Mouse (Mus musculus): Measurements from ENCODE around the gene Usp32.
"Not testable (repeated sequence)": the region's sequence is repeated elsewhere in the genome, so short reads cannot be mapped to it uniquely, and the experiment has no call there.

Usp32 gene

GRCm38 (mm10) chr11:85139581-85140540, at the start of gene Usp32:
Usp32 (minus strand) TSS chr11:85140161.
- CTCF ChIA-PET, result interaction anchor here (0.6 kb wide), 1 partner anchor 118 kb away, joined by 3 read pairs; no protein-coding TSS in a partner anchor

DNA sequence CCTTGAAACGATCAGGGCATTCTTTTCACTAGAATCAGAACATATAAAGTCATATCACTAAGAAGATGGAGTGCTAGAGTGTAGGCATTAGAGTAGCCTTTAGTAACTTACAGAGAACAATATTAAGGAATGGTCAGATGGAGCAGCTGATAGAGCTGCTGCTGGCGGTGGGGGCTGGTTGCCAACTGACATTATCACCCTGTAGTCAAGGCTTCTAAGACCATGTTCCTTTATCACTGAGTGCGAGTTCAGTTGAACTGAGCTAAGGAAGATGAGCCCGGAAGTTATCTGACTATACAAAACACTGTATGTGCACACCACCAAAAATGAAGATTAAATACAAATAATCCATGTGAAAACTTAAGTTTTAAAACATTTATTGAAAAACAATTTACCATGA, 49.1 kb upstream of the Usp32 start:
- CTCF ChIA-PET, result no interaction called here

GRCm38 (mm10) chr11:85184839-85185238, 44.9 kb upstream of the Usp32 start:
- CTCF ChIA-PET, result interaction anchor here (1.1 to 1.2 kb wide), 2 partner anchors 18 to 76 kb away, joined by 3 to 4 read pairs; no protein-coding TSS in a partner anchor

DNA sequence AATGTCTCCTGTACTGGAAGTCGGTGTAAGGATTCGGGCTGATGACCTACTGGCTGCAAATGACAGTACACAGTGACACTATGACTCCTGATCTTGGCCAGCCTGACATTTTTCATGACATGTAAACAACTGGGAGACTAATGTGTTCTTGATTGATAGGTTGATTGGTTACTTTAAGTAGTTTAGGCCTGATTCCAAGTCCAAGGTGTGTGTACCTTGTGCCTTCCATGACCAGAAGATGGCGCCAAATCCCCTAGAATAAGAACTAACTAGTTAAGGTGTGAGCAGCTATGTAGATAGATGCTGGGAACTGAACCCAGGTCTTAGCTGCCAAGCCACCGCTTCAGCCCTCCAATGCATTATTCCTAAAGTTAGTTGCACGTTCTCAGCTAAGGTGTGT, 44.1 kb upstream of the Usp32 start:
- CTCF ChIA-PET, result interaction anchor here (0.5 to 1.2 kb wide), 4 partner anchors 17 to 168 kb away, joined by 3 to 4 read pairs (median 4); no protein-coding TSS in a partner anchor

- CTCF ChIA-PET, result interaction anchor here (0.6 to 1.1 kb wide), 3 partner anchors 18 to 58 kb away, joined by 3 to 17 read pairs (median 4); no protein-coding TSS in a partner anchor
Measured at GRCm38 (mm10) chr11:85183284-85183779, 43.4 kb upstream of the Usp32 start.

DNA sequence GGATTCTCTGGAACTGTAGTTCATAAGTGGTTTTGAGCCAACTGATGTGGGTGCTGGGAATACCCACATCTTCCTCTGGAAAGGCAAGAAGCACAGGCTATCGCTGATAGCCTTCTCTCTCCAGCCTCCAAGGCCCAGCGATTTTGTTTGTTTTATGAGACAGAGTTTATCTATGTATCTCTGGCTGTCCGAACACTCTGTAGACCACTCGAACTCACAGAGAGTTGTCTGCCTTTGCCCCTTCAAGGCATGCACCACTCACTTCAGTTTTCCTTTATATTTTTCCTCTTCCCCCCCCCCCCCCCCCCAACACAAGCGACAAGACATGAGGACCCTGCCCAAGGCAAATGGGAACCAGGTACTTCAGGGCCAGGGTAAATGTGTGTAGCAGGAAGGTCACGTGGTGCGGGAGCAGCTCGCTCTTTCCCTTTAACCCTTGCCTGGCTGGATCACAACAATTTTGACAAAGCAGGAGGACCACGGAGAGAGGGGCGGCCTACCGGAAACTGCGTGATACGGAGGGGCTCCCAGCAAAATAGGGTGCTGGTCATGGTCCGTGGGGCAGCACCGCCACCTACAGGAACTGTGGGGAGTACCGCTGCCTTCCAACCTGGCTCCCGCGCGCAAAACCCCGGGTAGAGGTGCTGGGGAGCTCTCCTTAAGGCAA, 42.8 kb upstream of the Usp32 start:
- CTCF ChIA-PET, result interaction anchor here (0.6 to 1.1 kb wide), 3 partner anchors 17 to 58 kb away, joined by 3 to 17 read pairs (median 4); no protein-coding TSS in a partner anchor

- CTCF ChIA-PET, result interaction anchor here (0.6 kb wide), 1 partner anchor 85 kb away, joined by 3 read pairs; no protein-coding TSS in a partner anchor
Measured at GRCm38 (mm10) chr11:85178413-85178812, 38.5 kb upstream of the Usp32 start.

GRCm38 (mm10) chr11:85177761-85178160, 37.8 kb upstream of the Usp32 start:
- CTCF ChIA-PET, result no interaction called here

- CTCF ChIA-PET, result interaction anchor here (0.6 kb wide), 1 partner anchor 299 kb away, joined by 3 read pairs; no protein-coding TSS in a partner anchor
Measured at GRCm38 (mm10) chr11:85175941-85176340, 36.0 kb upstream of the Usp32 start.

DNA sequence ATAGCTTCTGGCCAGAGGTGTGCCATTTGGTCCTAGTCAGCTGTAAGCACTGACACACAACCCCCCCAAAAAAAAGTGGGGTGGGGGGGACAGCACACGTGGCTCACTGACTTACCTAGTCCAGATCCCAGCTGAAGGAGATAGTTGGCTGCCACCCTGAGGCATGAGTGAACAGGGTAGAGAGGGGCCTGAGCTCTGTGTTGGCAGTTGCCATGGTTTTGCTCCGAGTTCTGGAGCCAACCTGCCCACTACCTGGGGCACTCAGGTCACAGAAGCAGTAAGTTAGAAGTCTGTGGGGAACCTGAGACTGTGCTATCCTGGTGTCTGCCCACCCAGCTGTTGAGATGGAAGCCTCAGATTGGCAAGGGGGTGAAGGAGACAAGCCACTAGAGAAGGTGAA, 30.9 kb upstream of the Usp32 start:
- CTCF ChIA-PET, result no interaction called here

GRCm38 (mm10) chr11:85170058-85170740, 30.2 kb upstream of the Usp32 start, which contains the start of gene 1700125H20Rik:
1700125H20Rik (plus strand) TSS chr11:85170404.
- CTCF ChIA-PET, result interaction anchor here (0.6 to 0.9 kb wide), 3 partner anchors 9 to 139 kb away, joined by 3 read pairs; no protein-coding TSS in a partner anchor

- CTCF ChIA-PET, result interaction anchor here (1.2 kb wide), 1 partner anchor 17 kb away, joined by 3 read pairs; no protein-coding TSS in a partner anchor
Measured at GRCm38 (mm10) chr11:85167503-85167902, 27.5 kb upstream of the Usp32 start.

- CTCF ChIA-PET, result interaction anchor here (0.6 kb wide), 1 partner anchor 104 kb away, joined by 3 read pairs; no protein-coding TSS in a partner anchor
Measured at GRCm38 (mm10) chr11:85164371-85164770, 24.4 kb upstream of the Usp32 start.

- CTCF ChIA-PET, result not testable (repeated sequence)
Measured at GRCm38 (mm10) chr11:85163014-85163413, 23.1 kb upstream of the Usp32 start.

- CTCF ChIA-PET, result interaction anchor here (0.6 kb wide), 1 partner anchor 940 kb away, joined by 3 read pairs; no protein-coding TSS in a partner anchor
Measured at GRCm38 (mm10) chr11:85157301-85157700, 17.3 kb upstream of the Usp32 start.

DNA sequence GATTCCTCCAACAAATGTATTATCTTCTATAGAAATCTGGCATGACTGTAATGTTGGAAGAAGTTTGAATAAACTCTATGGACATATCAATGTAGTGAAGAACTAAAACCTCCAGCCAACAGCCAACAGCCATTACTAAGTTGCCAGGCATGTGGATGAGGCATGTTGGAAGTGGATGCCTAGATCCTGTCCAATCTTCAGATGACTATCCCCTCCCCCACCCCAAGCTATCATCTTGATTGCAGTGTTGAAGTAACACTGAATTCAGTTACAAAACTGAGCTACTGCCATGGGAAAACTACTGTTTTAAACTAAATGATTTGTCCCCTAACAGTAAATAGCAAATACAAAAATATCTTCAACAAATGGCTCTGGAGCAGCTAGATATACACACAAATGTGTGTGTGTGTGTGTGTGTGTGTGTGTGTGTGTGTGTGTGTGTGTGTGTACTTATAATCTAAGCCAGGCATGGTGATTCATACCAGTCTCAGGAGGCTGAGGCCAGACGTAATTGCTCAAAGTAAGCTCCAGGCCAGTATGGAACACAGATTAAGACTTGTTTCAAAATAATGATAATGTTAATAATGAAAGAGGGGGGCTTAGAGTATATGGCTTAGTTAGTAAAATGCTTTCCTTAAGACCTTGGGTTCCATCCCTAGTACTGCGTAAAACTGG, 12.4 kb upstream of the Usp32 start:
- CTCF ChIA-PET, result no interaction called here

DNA sequence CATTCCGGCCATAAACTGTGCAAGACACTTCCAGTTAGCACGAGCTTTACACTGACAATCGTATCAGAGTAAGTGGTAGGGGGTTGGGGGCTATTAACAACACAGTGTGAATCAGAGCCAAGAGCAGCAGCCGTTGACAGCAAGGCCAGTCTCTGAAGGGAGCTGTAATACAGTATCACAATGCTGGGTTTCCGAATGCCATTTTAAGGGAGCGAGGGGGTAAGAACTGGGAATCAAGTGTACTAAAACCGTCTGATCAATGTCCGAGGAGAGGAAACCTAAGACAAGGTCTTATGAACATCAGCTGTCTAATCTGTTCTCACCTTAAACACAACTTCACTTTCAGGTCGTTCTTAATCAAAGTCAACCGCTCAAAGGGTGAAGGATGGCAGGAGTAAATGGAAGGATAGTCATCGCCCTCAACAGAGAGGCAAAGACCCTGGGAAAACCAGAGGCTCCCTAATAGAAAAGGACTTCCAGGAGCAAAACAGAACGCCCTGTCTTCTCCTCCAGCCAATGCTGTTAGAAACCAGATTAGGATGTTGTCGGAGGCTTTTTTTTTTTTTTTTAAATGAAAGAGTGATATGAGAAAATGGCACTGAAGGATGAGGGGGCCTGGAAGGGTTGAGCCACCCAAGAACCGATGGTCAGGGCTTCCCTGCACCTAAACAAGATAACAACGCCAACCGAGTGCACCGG, 1.0 kb downstream of the Usp32 start:
- CTCF ChIA-PET, result no interaction called here

- CTCF ChIA-PET, result no interaction called here
Measured at GRCm38 (mm10) chr11:85131542-85131941, 8.4 kb downstream of the Usp32 start.

DNA sequence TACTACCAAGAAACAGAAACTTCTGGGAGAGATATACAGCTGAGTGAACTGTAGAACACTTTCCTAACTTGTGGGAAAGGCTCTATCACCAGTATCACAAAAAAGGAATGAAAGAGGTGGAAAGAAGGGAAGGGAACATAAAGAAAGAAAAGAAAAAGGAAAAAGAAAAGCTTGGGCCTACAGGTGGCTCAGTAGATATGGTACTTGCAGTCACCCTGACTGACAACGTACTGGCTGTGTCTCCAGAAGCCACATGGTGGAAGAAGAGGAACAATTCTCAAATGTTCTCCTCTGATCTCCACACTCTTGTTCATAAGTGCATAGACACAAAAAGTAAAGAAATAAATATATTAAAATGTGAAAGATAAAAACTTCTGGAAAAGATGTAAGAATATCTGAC, 11.1 kb downstream of the Usp32 start:
- CTCF ChIA-PET, result no interaction called here

Measured in spleen, embryonic (tissue).